Mouse (Mus musculus) C2C12 (cell line): Measurements from ENCODE around the gene Orai3. TPM values are rescaled to one million over a fixed set of nuclear protein-coding genes. Genes with fewer than 3 reads are reported as not detected.

Source experiments
- H3K27me3 ChIP-seq: one replicate; pipeline ENCODE4 v1.6.1; 2011; ENCODE audit not compliant: control insufficient read depth, insufficient read depth, insufficient read length
- H3K36me3 ChIP-seq: one replicate; pipeline ENCODE4 v1.6.1; 2011; ENCODE audit not compliant: control insufficient read depth, insufficient read depth
- H3K4me3 ChIP-seq: one replicate; pipeline ENCODE4 v1.5.1; 2011; ENCODE audit warnings: mild to moderate bottlenecking, control low read depth; ENCODE audit not compliant: poor library complexity, insufficient read depth, severe bottlenecking
- H3K79me2 ChIP-seq: one replicate; pipeline ENCODE4 v1.6.1; 2011; ENCODE audit not compliant: control insufficient read depth, insufficient read depth
- H3K79me3 ChIP-seq: one replicate; pipeline ENCODE4 v1.6.1; 2011; ENCODE audit warnings: low read depth, control low read depth
- H3ac ChIP-seq: one replicate; pipeline ENCODE3; 2011; ENCODE audit warnings: low read depth; ENCODE audit not compliant: control insufficient read depth, insufficient read length
- CEBPB ChIP-seq: IDR thresholded peaks from one replicate; pipeline ENCODE4 v1.6.1; 2011; ENCODE audit warnings: low read depth, mild to moderate bottlenecking, control low read depth, moderate library complexity
- CTCF ChIP-seq: IDR thresholded peaks from one replicate; pipeline ENCODE4 v1.5.1; 2011; ENCODE audit not compliant: control insufficient read depth, insufficient read depth, insufficient read length
- FOSL1 ChIP-seq: IDR thresholded peaks from one replicate; pipeline ENCODE4 v1.8.0; 2011; ENCODE audit warnings: mild to moderate bottlenecking, low read length; ENCODE audit not compliant: poor library complexity, insufficient read depth, severe bottlenecking
- MAX ChIP-seq: IDR thresholded peaks from one replicate; pipeline ENCODE4 v1.6.1; 2011; ENCODE audit warnings: mild to moderate bottlenecking, control low read depth
- MYOD1 ChIP-seq: IDR thresholded peaks from one replicate; pipeline ENCODE4 v1.6.1; 2011; ENCODE audit warnings: low read depth; ENCODE audit not compliant: control insufficient read depth, insufficient read length
- MYOG ChIP-seq: IDR thresholded peaks from one replicate; pipeline ENCODE4 v1.6.1; 2011; ENCODE audit not compliant: control insufficient read depth, insufficient read length; ENCODE audit errors: extremely low read depth
- USF1 ChIP-seq: IDR thresholded peaks from one replicate; pipeline ENCODE4 v1.6.1; 2011; ENCODE audit warnings: low read depth, mild to moderate bottlenecking, control low read depth, moderate library complexity
- polyA plus RNA-seq: library from polyadenylated mRNA; unstranded; fragments of >200 nt; fragmentation: generic; extraction: Trizol; gene quantifications from one replicate; pipeline ENCODE4 v1.2.1, GENCODE M21; 2012; ENCODE audit warnings: missing spikeins

The Orai3 gene
- polyA plus RNA-seq, 1 experiment = 15.0 TPM

GRCm38 (mm10) chr7:127785308-127785707 is 15.7 kb downstream of the Orai3 start, which contains the start of gene Gm49388:
Gm49388 (plus strand) TSS chr7:127785608.
- no peak for TF ChIP-seq MAX
- TF ChIP-seq FOSL1 = no peak
- no peak for TF ChIP-seq CTCF
- TF ChIP-seq MYOG = no peak
- TF ChIP-seq MYOD1 = no peak
- no peak for TF ChIP-seq USF1
- no peak for TF ChIP-seq CEBPB
- H3K4me3 ChIP-seq = no peak within 1 kb of the TSS

GRCm38 (mm10) chr7:127797076-127797845 is 27.6 kb downstream of the Orai3 start:
- peaks cover 59% of the 10 kb centered on the region for H3K36me3 ChIP-seq
- H3K79me3 ChIP-seq = no peaks in the 10 kb centered on the region
- H3ac ChIP-seq = no peak overlapping the region
- H3K79me2 ChIP-seq = no peaks in the 10 kb centered on the region
- no peaks in the 10 kb centered on the region for H3K27me3 ChIP-seq
- H3K4me3 ChIP-seq = no peak overlapping the region
- TF ChIP-seq USF1 = no peak
- TF ChIP-seq MYOD1 = no peak
- TF ChIP-seq MYOG = no peak
- no peak for TF ChIP-seq CTCF
- no peak for TF ChIP-seq CEBPB
- TF ChIP-seq FOSL1 = no peak
- TF ChIP-seq MAX = no peak

More at GRCm38 (mm10) chr7:127785308-127785707, 15.7 kb downstream of the Orai3 start, which contains the start of gene Gm49388:
- H3K36me3 ChIP-seq = peaks cover 70% of the 10 kb centered on the region
- H3K79me2 ChIP-seq = peaks cover 19% of the 10 kb centered on the region
- H3K27me3 ChIP-seq = no peaks in the 10 kb centered on the region
- peaks cover 6% of the 10 kb centered on the region for H3K79me3 ChIP-seq
- H3ac ChIP-seq = no peak within 1 kb of the TSS

DNA sequence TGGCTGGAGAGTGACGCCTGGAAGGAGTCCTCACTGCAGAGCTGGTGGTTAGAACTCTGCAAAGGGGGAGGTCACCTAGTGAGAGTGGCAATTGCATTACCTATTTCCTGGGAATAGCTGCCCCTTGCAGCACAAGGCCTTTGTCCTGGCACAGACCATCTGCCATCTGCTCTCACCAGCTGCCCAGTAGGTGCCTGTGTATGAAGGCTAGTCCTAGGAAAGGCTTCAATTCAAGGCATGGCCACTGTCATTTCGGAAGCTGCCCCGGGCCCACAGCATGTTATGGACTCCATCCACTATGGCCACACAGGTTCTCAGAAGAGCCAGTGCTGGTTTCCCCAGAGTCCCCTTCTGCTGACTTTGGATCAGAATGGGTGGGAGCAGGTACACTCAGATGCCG is 29.0 kb downstream of the Orai3 start:
- Histone ChIP-seq H3K79me3 (no peaks in the 10 kb centered on the region), H3K4me3 (no peak overlapping the region), H3K79me2 (no peaks in the 10 kb centered on the region), H3ac (no peak overlapping the region), H3K27me3 (no peaks in the 10 kb centered on the region), H3K36me3 (peaks cover 48% of the 10 kb centered on the region)
- no peak for TF ChIP-seq CTCF
- TF ChIP-seq MYOG = no peak
- no peak for TF ChIP-seq CEBPB
- no peak for TF ChIP-seq MAX
- no peak for TF ChIP-seq FOSL1
- TF ChIP-seq USF1 = no peak
- TF ChIP-seq MYOD1 = no peak

DNA sequence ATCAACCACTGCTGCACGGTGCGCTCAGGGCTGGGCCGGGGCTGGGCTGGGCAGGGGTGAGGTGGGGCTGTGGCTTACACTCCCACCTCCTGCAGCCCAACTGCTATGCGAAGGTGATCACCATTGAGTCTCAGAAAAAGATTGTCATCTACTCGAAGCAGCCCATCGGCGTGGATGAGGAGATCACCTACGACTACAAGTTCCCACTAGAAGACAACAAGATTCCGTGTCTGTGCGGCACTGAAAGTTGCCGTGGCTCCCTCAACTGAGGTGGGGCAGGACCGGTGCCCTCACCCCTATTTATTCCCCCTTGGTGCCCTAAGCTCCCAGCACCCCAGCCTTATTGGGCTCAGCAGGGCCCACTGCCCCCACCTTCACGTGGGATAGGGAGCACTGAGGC is 29.6 kb downstream of the Orai3 start:
- Histone ChIP-seq H3K36me3 (peaks cover 47% of the 10 kb centered on the region), H3K79me2 (no peaks in the 10 kb centered on the region)
- no peak for TF ChIP-seq FOSL1
- TF ChIP-seq MYOD1 = no peak
- TF ChIP-seq CTCF = no peak
- no peak for TF ChIP-seq MAX
- TF ChIP-seq CEBPB = no peak
- no peak for TF ChIP-seq MYOG
- no peak for TF ChIP-seq USF1

DNA sequence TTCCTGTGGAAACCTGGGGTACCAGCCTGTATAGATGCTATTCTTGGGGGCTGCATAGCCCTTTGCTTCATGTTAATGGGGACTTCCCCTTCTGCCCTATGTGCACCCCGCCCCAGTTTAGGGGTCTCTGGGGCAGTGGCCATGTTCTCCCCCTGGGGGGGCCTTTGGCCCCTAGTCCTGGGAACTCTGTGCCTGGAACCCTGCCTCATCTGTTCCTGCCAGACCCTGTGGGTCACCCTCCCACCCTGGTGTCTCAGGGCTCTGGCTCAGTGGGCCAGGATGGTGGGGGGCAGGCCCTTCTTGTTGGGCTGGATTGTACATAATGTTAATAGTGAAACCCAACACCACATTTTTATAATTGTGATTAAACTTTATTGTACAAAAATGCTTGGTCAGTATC is 30.1 kb downstream of the Orai3 start:
- no peaks in the 10 kb centered on the region for H3K79me2 ChIP-seq
- no peak for TF ChIP-seq MAX
- TF ChIP-seq CEBPB = no peak
- no peak for TF ChIP-seq USF1
- TF ChIP-seq FOSL1 = no peak
- no peak for TF ChIP-seq CTCF
- no peak for TF ChIP-seq MYOD1
- no peak for TF ChIP-seq MYOG
- peaks cover 44% of the 10 kb centered on the region for H3K36me3 ChIP-seq
- no peaks in the 10 kb centered on the region for H3K27me3 ChIP-seq
- H3ac ChIP-seq = no peak overlapping the region
- H3K79me3 ChIP-seq = no peaks in the 10 kb centered on the region
- H3K4me3 ChIP-seq = no peak overlapping the region

More for the DNA sequence above, 29.6 kb downstream of the Orai3 start:
- Histone ChIP-seq H3ac (no peak overlapping the region), H3K4me3 (no peak overlapping the region), H3K27me3 (no peaks in the 10 kb centered on the region), H3K79me3 (no peaks in the 10 kb centered on the region)
